Mouse (Mus musculus) adrenal gland, postnatal 14 days (tissue): Measurements from ENCODE around the gene Poglut1. TPM values are rescaled to one million over a fixed set of nuclear protein-coding genes. Genes with fewer than 3 reads are reported as not detected.

Source experiments
- DNase-seq: peaks from one replicate; pipeline ENCODE4 v3.0.0; 2021; ENCODE audit warnings: mixed read lengths
- long read RNA-seq, 2 experiments: library from polyadenylated mRNA; stranded (forward); transcript quantifications; one replicate each; pipeline ENCODE4 v2.0.0; 2021
- total RNA-seq: library from RNA; stranded (reverse); gene quantifications from 2 replicates; pipeline ENCODE4 v1.2.3, GENCODE M21; 2021

The Poglut1 gene
- total RNA-seq: 22.5 and 25.4 TPM in 2 replicates
- long read RNA-seq, experiment 1, transcript Poglut1-201 (11 exons, 2,758 nt): major isoform, 47 of 67 reads
- long read RNA-seq, experiment 1, transcript Poglut1-205 (11 exons, 2,922 nt): minor isoform, 14 of 67 reads
- long read RNA-seq, experiment 1, partial matches to known transcripts: 3 of 67 reads
- long read RNA-seq, experiment 1, other reads (novel, unspliced or antisense): 3 of 67 reads
- long read RNA-seq, experiment 2, transcript Poglut1-201 (11 exons, 2,758 nt): major isoform, 17 of 26 reads
- long read RNA-seq, experiment 2, transcript Poglut1-205 (11 exons, 2,922 nt): minor isoform, 7 of 26 reads
- long read RNA-seq, experiment 2, partial matches to known transcripts: 1 of 26 reads
- long read RNA-seq, experiment 2, other reads (novel, unspliced or antisense): 1 of 26 reads

DNA sequence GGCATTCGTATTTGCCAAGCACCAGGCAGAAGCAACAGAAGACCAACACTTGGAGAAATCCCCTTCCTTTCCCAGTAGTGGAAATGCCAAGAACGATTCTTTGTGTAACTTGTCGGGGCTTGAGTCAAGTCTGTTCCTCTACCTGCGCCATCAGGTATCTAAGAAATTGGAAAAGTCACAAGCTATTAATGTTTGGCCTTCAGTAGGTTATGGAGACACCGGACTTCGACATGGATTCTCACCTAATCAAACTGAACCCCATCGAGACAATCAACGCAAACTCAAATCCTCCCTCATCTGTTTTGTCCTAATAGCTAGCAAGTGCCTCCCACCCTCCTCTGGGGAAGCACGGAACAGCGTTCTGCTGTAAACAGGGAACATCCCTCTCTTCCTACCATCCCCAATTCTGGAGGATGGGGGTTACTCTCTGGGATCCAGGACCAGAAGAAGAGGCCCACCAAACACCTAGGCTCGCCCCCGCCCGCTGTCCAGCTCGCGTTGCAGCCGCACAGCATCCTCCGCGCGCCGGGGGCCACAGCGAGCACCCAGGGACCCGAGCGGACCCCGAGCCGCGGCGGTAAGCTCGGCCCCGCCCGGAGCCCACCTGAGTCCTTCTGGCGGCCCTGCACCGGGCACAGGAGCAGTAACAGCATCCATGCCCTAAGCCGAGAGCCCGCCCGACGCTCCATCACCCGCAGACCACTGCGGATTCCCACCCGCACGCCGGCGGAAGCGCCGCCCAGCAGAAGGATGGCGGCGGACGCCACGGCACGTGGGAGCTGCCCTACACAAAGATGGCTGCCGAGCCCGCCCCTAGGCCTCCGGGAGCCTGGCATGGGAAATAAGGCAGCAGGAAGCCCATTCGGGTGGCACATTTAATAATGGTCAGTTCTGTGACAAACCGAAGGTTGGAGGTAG, at the start of gene Poglut1:
Poglut1 (minus strand) TSS at position 780 of the 918 bp plus-strand sequence.
- DNase-seq: peak; percentile 91

DNA sequence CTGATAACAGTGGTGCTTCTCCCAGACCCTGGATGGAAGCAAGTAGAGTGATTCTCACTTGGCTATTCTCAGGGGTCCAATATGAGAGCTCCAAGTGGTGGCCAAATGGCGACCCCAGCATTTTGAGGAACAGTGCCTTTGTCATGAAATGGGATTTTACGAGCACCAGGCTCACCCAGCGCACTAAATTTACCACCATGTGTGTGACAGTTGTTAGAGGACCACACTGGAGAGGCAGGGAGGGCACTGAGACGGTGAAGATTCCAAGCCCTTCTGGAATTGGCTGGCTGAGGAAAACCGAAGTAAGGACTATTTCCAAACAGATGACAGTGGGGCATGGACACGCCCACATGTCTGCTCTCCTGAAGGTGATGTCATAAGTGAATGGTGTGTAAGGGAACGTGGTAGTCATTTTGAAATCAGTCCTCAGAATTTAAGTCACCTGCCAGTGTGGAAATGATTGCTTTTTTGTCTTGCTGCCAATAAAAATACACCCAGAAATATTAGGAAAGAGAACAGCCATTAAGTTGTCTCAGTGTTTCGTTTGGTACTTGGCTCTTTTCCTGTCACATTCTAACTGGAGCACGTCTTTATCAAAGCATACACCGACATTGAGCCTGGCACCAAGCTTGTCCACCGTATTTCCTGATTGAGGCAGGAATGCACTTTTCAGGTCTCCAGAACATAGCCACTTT, 49.1 kb upstream of the Poglut1 start:
- peak; percentile 34 for DNase-seq

DNA sequence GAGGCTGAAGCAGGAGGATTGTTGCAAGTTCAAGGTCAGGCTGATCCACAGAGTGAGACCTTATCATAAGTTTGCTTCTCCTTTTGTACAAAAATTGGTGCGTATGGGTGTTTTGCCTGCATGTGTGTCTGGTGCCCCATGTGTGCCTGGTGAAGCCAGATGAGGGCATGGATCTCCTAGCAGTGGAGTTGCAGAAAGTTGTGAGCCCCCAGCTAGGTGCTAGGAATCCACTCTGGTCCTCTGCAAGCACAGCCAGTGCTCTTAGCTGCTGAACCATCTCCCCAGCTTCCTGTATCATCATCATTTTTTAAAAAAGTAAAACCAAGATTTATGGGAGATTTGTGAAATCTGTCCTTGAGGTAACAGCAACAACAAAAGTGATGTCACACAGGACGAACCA, 46.6 kb upstream of the Poglut1 start:
- DNase-seq: no peak

DNA sequence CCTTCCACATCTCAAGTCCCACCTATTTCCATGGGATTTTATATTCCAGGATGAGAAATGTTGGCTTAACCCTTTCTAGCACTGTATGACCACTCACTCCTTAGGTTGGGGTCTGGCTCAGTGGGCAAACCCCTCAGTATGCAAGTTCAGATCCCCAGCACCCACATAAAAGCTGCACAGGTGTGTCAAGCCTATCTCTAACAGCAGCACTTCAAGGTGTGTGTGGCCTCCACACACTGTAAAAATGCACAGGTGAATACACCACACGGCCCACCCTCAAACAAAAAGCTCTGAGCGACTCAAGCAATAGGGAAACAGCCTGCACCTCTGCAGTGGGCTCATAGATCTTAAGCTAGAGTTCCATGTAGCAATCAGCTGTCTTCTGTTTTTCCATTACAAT, 46.0 kb upstream of the Poglut1 start:
- DNase-seq: no peak

DNA sequence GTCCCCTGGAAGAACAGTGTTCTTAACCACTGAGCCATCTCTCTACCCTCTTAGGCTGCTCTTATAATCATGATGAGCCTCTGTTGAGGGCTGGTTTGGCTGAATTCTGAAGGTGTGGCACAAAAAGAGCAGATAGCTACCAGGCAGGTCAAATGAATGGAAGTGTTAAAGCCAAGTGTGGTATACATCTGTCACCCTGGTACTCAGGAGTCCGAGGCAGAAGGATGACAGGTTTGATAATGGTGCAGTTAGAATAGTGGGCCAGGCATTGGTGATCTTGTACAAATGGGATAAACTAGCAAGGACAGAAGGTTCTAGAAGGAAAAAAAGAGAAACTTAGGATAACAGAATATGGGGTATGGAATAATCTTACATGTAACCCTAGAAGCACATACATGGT, 44.4 kb upstream of the Poglut1 start:
- no peak for DNase-seq

DNA sequence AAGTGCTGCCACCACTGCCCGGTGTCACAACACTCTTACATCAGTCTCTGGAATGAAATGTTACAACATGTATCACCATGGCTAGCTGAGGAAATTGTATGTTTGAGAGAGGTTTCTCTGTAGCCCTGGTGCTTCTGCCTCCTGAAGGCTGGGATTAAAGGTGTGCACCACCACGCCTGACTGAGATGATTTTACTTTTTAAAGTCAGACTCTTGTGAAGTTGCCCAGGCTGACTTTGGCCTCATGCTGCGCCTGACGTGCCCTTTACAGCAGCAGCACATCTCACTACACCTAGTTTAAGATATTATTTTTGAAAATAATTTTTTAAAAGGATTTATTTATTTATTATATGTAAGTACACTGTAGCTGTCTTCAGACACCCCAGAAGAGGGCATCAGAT, 42.9 kb upstream of the Poglut1 start:
- DNase-seq: no peak

DNA sequence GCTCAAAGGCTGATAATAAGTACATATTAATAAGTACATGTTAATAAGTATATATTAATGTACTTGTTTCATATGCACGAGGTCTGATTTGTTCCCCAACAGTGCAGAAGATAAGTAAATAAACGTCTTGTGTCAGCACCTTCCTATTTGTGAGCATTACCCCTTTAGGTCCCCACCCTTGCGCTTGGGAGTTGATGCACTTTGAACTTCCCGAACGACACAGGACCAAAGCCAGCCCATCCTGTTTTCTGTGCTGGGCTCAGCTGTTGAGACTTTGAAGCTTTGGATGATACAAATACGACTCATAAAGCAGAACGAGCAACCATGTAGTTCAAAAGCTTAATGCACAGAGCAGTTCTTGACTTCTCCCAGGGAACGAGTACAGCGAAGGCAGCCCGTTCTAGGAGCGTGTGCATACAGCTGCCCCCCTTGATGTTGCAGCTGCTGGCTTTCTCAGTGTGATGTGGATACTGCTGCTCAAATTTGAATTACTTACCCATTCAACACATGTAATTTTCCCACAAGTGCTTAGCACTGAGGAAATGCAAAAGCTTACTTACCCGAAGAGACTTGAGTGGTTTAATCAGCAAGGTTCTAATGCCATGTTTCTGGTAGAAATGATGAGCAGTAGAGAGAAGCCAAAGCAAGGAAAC, 42.1 kb upstream of the Poglut1 start:
- DNase-seq: no peak

DNA sequence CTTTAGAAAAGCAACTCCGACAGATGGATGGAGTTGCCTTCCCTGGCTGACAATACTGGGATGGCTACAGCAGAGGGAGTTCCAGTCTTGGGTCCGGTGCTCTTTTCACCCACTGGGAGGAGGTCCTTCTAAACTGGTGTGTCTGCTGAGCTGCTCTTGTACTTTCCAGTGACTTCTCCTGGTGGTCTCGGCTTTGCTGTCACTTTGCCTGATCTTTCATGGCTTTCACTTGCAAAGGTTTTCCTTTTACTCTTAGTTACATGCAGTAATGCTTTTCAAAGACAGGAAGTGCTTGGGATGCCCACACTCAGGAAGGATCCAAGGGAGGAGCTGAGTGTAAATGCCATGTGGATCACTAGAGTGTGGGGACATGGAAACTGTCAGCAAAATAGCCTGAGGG, 41.4 kb upstream of the Poglut1 start:
- DNase-seq: no peak

DNA sequence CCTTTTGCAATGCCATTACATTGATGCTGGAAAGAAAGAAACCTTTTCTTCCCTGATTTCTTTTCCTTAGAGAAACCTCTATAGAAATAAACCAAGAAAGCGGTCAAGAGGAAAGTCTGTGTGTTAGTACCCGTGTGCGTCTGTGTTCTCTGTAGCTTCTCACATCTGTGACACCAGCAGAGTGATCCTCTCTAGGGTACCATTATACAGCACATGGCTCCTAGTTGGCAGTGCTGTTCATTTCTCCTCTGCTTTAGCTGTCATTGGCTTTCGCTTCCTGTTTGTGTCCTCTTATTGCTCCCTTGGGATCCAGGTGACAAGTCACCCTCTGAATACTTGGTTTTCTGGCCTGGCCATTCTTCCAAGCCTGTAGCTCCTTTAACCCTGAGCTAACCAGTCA, 37.5 kb upstream of the Poglut1 start:
- no peak for DNase-seq

DNA sequence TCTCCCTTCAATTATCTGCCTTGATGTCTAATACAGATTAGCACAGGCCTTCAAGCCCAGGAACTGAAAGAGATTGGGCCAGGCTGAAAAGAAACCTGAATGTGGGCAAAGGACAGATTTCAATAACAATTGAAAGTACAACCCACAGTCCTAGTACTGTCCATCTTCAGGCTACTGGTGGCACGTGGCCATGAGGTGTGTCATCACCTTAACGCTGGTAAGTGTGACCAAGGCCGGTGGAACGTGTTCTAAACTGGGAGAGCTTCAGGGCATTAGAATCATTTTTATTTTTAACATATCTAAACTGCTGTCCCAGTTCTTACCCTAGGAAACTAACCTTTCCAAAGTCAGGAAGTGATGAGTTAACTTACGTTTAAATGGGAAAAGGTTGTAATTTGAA, 37.1 kb upstream of the Poglut1 start:
- no peak for DNase-seq

DNA sequence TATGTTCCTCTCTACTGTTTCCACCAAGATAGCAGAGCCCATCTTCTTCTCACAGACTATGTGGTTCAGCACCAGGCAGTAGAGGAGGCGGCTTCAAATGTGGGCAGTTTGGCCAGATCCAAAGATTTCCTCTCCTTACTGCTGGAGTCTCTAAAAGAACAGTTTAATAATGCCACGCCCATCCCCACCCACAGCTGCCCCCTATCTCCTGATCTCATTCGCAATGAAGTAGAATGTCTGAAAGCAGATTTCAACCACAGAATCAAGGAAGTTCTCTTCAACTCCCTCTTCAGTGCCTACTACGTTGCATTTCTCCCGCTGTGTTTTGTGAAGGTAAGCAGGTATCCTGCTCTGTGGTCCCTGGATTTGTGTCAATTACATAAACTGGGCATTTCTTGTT, 35.1 kb upstream of the Poglut1 start:
- DNase-seq: no peak

DNA sequence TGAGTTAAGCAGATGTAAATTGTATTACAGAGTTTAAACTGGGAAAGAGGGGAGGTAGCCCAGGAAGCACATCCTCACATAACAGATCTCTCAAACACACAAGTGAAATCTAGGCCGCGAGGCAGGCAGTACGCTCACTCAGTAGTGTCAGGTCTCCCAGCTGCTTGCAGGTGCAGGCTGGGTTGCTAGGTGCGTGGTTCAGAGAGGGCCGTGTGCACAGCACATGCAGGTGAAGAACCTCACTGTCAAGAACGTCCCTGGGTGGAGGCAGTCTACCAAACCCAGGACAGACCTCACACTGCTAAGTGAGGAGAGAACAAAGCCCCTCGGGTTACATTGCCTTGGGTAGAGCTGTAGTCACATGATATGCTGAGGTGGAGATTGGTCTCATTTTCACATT, 34.7 kb upstream of the Poglut1 start:
- DNase-seq: no peak

DNA sequence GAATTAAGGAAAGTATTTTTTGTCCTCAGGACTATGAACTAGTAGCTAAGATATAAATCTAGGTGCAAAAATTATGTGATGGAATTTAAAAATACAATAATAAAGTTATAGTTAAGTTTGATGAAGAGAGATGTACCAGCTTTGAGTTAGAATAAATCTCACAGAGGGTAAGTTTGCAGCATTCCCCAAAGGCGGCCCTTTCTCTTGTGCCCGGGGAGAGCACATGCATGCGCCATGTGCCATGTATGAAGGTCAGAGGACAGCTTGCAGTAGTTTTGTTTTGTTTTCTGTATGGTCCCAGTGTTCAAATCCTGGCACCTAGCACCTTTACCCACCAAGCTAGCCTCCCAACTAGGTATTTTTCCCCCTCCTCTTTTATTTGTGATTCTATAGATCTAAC, 21.4 kb upstream of the Poglut1 start:
- no peak for DNase-seq

DNA sequence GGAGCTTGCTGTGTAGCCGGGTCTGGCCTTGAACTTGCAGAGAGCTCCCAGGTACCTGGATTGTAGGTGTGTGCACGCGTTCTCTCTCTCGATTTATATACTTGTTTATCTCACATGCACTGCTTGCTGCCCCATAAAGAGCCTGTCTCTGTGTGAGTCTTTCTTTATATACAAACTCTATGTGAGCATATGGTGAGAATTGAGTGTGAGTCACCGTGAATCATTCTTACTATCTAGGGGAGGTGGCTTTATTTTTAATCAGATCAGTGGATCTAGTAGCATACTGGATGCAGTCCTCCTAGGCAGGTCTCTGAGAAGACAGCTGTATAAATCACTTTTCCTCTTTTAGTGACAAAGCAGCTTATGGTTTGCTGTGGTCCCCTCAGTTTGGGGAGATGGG, 18.1 kb upstream of the Poglut1 start:
- no peak for DNase-seq

DNA sequence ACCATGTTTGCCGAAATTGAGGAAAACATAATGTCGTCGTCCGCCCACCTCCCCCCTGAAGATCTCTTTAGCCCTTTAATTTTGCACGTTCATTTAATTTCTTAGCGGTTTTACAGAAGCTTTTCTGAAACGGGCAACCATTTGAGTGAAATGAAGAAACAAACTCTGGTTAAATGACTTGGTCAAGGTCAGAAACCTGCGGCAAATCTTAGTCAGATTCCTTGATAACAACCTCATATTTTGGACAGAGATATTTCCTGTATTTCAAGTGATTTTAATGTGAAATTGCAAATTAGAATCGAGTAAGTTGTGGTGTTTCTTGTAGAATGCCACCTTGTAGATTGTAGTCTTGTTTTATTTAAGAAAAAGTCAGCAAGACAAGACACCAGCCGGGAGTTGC, 13.5 kb upstream of the Poglut1 start:
- DNase-seq: no peak

DNA sequence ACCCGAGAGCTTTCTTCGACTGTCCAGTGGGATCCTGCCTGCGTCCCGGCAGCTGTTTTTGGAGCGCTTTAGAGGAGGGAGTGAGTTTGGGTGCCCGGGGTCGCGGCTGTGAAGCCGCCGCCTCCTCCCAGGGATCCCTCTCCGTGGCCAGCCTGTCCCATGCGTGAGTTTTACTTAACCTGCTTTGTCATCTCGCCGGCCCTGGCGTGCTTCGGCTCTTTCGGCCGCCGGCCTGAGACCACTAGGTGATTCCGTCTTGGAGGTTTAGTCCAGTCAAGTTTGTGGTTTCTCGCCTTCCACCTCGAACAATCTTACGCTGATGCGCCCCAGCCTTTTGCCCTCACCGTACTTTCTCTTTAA, 12.9 kb upstream of the Poglut1 start:
- no peak for DNase-seq

DNA sequence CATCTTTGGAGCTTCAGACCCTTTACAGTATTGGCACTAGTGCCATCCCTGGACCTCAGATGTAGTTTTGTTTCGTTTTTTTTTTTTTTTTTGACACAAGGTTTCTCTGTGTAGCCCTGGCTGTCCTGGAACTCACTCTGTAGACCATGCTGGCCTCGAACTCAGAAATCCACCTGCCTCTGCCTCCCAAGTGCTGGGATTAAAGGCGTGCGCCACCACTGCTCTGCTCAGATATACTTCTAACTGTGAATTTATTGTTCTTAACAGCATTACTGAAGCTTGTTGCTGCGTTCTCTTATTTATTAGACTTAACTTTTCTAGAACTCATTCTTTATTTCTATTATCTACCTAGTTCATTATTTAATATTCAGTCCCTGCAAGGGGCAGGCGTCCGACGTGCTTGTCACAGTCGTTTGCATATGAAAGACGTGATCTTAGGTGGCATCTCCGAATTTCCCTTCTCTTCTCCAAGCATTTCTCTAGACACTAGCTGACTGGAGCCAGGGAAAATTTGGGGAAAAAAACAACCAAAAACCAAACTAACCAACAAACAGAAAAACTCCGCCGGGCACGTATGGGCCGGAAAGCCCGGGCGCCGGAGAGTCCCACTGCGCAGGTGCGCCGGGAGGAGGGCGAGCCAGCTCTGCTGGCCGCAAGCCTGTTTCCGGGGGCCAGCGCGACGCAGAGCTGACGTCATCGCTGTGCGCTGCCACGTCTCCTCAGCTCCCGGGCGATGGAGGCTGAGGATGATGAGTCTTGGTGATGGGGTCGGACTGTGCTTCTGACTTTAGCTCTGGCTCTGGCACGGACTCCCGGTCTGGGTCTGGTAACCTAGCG, 12.3 kb upstream of the Poglut1 start:
- peak; percentile 96 for DNase-seq

DNA sequence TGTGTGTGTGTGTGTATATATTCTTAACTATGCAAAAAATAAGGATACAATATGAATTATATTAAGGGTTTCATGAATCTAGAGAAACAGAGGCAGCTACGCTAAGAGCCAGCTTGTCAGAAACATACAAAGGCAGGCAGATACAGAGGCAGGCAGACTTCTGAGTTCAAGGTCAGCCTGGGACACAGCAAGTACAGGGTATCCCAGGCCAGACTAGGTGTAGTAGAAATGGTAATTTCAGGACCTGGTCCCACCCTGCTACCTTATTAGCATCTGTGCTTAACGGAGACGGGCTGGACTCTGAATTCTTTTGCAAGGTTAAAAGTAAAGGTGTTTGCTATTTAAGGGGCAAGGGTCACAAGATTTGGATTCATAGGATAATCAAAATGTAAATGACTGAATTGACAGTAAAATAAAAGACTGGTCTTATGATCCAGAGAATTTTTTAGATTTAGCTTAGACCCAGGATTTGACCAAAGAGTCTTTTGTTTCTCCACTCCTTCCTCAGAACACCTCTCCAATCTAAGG, 8.2 kb upstream of the Poglut1 start, which contains the start of gene Tmem39a:
Tmem39a (plus strand) TSS at position 478 of the 528 bp plus-strand sequence.
- DNase-seq: no peak

DNA sequence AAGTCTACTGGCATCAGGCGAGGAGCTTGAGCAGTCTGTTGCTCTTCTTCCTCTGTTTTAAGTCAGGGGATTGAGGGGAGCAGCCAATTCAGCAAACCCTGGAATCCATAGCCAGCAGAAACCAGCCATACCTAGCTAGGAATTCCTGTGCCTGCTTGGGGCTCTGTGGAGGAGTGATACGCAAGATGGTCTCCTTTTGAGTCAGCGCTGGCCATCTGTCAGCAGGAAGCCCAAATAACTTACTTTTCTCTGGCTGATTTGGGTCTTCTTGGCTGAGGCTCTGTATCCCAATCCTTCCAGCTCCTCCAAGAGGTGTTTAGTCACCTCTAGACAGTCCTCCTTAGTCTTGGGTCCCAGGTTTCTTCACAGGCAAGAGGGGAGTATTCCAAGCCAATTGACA, 5.9 kb upstream of the Poglut1 start:
- no peak for DNase-seq

DNA sequence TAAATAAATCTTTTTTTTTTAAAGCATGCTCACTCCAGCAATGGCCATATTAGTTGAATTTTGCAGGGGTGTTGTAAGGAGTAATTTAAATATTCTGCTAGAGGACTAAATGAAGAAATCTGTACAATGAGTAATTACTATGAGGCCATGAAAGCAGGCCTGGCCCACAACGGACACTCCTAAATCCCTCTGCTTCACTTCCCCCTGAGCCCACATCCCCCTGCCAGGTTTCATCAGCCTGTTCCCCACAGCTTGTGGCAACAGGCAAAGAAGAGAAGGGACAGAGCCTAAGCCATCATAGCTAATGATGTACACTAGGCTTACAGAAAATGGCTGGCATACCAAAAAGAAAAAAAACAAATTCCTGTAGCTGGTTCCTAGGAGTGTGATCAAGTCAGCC, 2.1 kb downstream of the Poglut1 start:
- no peak for DNase-seq
